Mouse (Mus musculus): ENCODE results near the gene Gm21992. TPM values are rescaled to one million over a fixed set of nuclear protein-coding genes. Genes with fewer than 3 reads are reported as not detected.
A peak's percentile ranks its signal among the peaks of the same experiment; 100 is the strongest.

Gm21992 gene
- polyA plus RNA-seq, 1 experiment from 2014 or later: 29.4 TPM

- Histone ChIP-seq H3K36me3 (ENCODE audit: control insufficient read depth, insufficient read depth, low read length) (no peaks in the 10 kb centered on the region), H3K4me3 (ENCODE audit: low read length) (no peak overlapping the region), H3K9ac (ENCODE audit: low read depth, low read length) (no peak overlapping the region), H3K27me3 (replicated peaks; ENCODE audit: control insufficient read depth, insufficient read depth, low read length) (no peaks in the 10 kb centered on the region), H3K4me1 (ENCODE audit: control insufficient read depth, insufficient read depth, low read length) (no peaks in the 10 kb centered on the region), H3K9me3 (ENCODE audit: control insufficient read depth, low read length) (no peaks in the 10 kb centered on the region), H3K27ac (ENCODE audit: low read length) (no peak overlapping the region), H3K4me2 (ENCODE audit: low read depth, low read length) (no peak overlapping the region)
- ATAC-seq: no peak
- WGBS: 85% methylated on average over 13 of the region's 13 CpGs
Observed at GRCm38 (mm10) chr19:4737866-4738265, 73.5 kb downstream of the Gm21992 start.

DNA sequence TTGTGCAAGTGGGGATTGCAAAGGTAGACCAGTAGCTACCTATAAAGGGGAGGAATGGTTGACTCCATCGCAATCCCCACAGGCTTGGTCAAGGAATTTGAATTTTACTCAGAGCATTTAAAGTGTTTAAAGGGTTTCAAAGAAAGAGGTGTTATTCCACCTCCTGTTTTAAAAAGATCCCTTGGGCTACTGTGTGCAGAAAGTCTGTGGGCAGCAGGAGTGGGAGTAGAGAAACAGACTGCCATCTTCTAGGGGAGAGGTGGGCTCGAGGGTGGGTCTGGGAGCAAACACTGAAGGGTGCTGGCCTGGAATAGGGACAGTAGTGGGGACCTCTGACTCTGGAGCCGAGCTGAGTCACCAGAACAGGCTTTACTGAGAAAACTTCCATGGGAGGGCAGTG, 78.4 kb downstream of the Gm21992 start:
- no peak for ATAC-seq
- 86% methylated on average over 3 of the region's 3 CpGs for WGBS

GRCm38 (mm10) chr19:4729186-4729585, 82.2 kb downstream of the Gm21992 start:
- Histone ChIP-seq H3K27me3 (replicated peaks; ENCODE audit: control insufficient read depth, insufficient read depth, low read length) (no peaks in the 10 kb centered on the region), H3K9ac (ENCODE audit: low read depth, low read length) (no peak overlapping the region), H3K4me2 (ENCODE audit: low read depth, low read length) (no peak overlapping the region), H3K9me3 (ENCODE audit: control insufficient read depth, low read length) (no peaks in the 10 kb centered on the region), H3K36me3 (ENCODE audit: control insufficient read depth, insufficient read depth, low read length) (no peaks in the 10 kb centered on the region), H3K27ac (ENCODE audit: low read length) (no peak overlapping the region), H3K4me1 (ENCODE audit: control insufficient read depth, insufficient read depth, low read length) (no peaks in the 10 kb centered on the region), H3K4me3 (ENCODE audit: low read length) (no peak overlapping the region)
- no peak for ATAC-seq
- 84% methylated on average over 9 of the region's 9 CpGs for WGBS

More for the DNA sequence above, 78.4 kb downstream of the Gm21992 start:
- Histone ChIP-seq H3K36me3 (ENCODE audit: control insufficient read depth, insufficient read depth, low read length) (no peaks in the 10 kb centered on the region), H3K4me1 (ENCODE audit: control insufficient read depth, insufficient read depth, low read length) (no peaks in the 10 kb centered on the region), H3K4me3 (ENCODE audit: low read length) (no peak overlapping the region), H3K4me2 (ENCODE audit: low read depth, low read length) (no peak overlapping the region), H3K27me3 (replicated peaks; ENCODE audit: control insufficient read depth, insufficient read depth, low read length) (no peaks in the 10 kb centered on the region), H3K27ac (ENCODE audit: low read length) (no peak overlapping the region), H3K9ac (ENCODE audit: low read depth, low read length) (no peak overlapping the region), H3K9me3 (ENCODE audit: control insufficient read depth, low read length) (no peaks in the 10 kb centered on the region)

DNA sequence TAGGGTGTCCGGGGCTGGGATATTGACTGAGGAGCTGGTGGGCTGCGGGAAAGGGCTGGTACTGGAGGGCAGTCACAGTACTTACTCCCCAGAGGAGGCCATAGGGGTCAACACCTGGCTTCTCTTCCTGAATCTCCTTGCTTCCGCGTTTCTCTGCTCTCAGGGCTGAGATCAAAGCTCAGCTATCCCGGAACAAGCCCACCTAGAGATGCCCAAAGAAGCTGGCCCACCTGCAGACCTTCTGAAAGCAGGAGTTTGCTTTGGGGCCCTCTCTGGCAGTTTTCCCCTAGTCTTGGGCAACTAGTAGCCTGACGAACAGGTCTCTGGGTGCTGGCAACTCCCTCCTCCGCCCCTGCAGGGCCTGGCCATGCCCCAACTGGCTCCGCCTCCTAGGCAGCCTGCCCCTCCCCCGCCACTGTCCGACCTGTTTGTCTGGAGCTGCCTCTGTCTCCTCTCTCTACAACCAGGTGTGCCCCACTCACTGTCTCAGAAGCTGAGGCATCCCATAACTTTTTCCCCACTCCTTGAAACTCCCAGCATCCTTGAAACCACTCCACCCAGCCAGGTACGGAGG, 90.7 kb downstream of the Gm21992 start:
- Histone ChIP-seq H3K4me3 (ENCODE audit: low read length) (peak overlapping the region; percentile 40), H3K27me3 (replicated peaks; ENCODE audit: control insufficient read depth, insufficient read depth, low read length) (no peaks in the 10 kb centered on the region), H3K36me3 (ENCODE audit: control insufficient read depth, insufficient read depth, low read length) (no peaks in the 10 kb centered on the region), H3K9ac (ENCODE audit: low read depth, low read length) (peak overlapping the region; percentile 58), H3K9me3 (ENCODE audit: control insufficient read depth, low read length) (no peaks in the 10 kb centered on the region), H3K4me1 (ENCODE audit: control insufficient read depth, insufficient read depth, low read length) (peaks cover 8% of the 10 kb centered on the region; the same call in 1 of the 2 replicates), H3K4me2 (ENCODE audit: low read depth, low read length) (peak overlapping the region; percentile 51), H3K27ac (ENCODE audit: low read length) (peak overlapping the region; percentile 41; the same call in 1 of the 2 replicates)
- peak; percentile 86 for ATAC-seq
- 17% methylated on average over 11 of the region's 11 CpGs for WGBS

GRCm38 (mm10) chr19:4720112-4720511, 91.3 kb downstream of the Gm21992 start:
- Histone ChIP-seq H3K9ac (ENCODE audit: low read depth, low read length) (peak overlapping the region; percentile 58; the same call in 1 of the 2 replicates), H3K4me3 (ENCODE audit: low read length) (peak overlapping the region; percentile 40), H3K27ac (ENCODE audit: low read length) (no peak overlapping the region), H3K4me1 (ENCODE audit: control insufficient read depth, insufficient read depth, low read length) (peaks cover 8% of the 10 kb centered on the region; the same call in 1 of the 2 replicates), H3K9me3 (ENCODE audit: control insufficient read depth, low read length) (no peaks in the 10 kb centered on the region), H3K27me3 (replicated peaks; ENCODE audit: control insufficient read depth, insufficient read depth, low read length) (no peaks in the 10 kb centered on the region), H3K36me3 (ENCODE audit: control insufficient read depth, insufficient read depth, low read length) (no peaks in the 10 kb centered on the region), H3K4me2 (ENCODE audit: low read depth, low read length) (peak overlapping the region; percentile 51)
- no peak for ATAC-seq
- 77% methylated on average over 15 of the region's 15 CpGs for WGBS

GRCm38 (mm10) chr19:4719351-4719764, 92.1 kb downstream of the Gm21992 start:
- no peak overlapping the region for H3K4me2 ChIP-seq (ENCODE audit: low read depth, low read length)
- H3K9ac ChIP-seq (ENCODE audit: low read depth, low read length): no peak overlapping the region
- 0 out of 2 replicates have a peak overlapping the region, but pooled peaks have one; percentile 21 for H3K27ac ChIP-seq (ENCODE audit: low read length)
- ATAC-seq: peak; percentile 79
- H3K27me3 ChIP-seq (replicated peaks; ENCODE audit: control insufficient read depth, insufficient read depth, low read length): peaks cover 3% of the 10 kb centered on the region; the same call in 1 of the 2 replicates
- peaks cover 8% of the 10 kb centered on the region; the same call in 1 of the 2 replicates for H3K4me1 ChIP-seq (ENCODE audit: control insufficient read depth, insufficient read depth, low read length)
- H3K36me3 ChIP-seq (ENCODE audit: control insufficient read depth, insufficient read depth, low read length): no peaks in the 10 kb centered on the region
- H3K4me3 ChIP-seq (ENCODE audit: low read length): no peak overlapping the region
- WGBS: 22% methylated on average over 5 of the region's 5 CpGs
- H3K9me3 ChIP-seq (ENCODE audit: control insufficient read depth, low read length): no peaks in the 10 kb centered on the region

DNA sequence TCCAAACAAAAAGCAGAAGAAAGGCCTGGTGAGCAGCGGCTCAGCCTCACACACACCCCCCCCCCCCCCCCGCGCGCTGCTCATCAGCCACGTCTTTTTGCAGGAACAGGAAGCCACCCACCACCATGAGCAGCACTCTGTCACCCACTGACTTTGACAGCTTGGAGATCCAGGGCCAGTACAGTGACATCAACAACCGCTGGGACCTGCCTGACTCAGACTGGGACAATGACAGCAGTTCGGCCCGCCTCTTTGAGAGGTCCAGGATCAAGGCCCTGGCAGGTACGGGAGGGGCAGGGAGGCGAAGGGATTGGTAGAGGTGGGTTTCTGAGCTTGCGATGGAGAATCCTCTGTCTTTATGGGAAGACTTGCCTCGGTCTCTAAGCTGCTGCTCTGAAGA, 92.7 kb downstream of the Gm21992 start:
- Histone ChIP-seq H3K4me3 (ENCODE audit: low read length) (no peak overlapping the region), H3K9me3 (ENCODE audit: control insufficient read depth, low read length) (no peaks in the 10 kb centered on the region), H3K4me2 (ENCODE audit: low read depth, low read length) (no peak overlapping the region; the same call in 1 of the 2 replicates), H3K9ac (ENCODE audit: low read depth, low read length) (no peak overlapping the region), H3K27me3 (replicated peaks; ENCODE audit: control insufficient read depth, insufficient read depth, low read length) (peaks cover 8% of the 10 kb centered on the region), H3K27ac (ENCODE audit: low read length) (no peak overlapping the region), H3K4me1 (ENCODE audit: control insufficient read depth, insufficient read depth, low read length) (peaks cover 8% of the 10 kb centered on the region; the same call in 1 of the 2 replicates), H3K36me3 (ENCODE audit: control insufficient read depth, insufficient read depth, low read length) (no peaks in the 10 kb centered on the region)
- WGBS: 26% methylated on average over 12 of the region's 12 CpGs
- ATAC-seq: no peak

GRCm38 (mm10) chr19:4717281-4717680, 94.1 kb downstream of the Gm21992 start:
- no peak overlapping the region for H3K9ac ChIP-seq (ENCODE audit: low read depth, low read length)
- peaks cover 18% of the 10 kb centered on the region for H3K27me3 ChIP-seq (replicated peaks; ENCODE audit: control insufficient read depth, insufficient read depth, low read length)
- WGBS: 92% methylated on average over 2 of the region's 2 CpGs
- no peaks in the 10 kb centered on the region for H3K36me3 ChIP-seq (ENCODE audit: control insufficient read depth, insufficient read depth, low read length)
- H3K27ac ChIP-seq (ENCODE audit: low read length): no peak overlapping the region
- H3K4me2 ChIP-seq (ENCODE audit: low read depth, low read length): no peak overlapping the region
- no peak overlapping the region for H3K4me3 ChIP-seq (ENCODE audit: low read length)
- ATAC-seq: no peak
- H3K9me3 ChIP-seq (ENCODE audit: control insufficient read depth, low read length): no peaks in the 10 kb centered on the region
- peaks cover 8% of the 10 kb centered on the region; the same call in 1 of the 2 replicates for H3K4me1 ChIP-seq (ENCODE audit: control insufficient read depth, insufficient read depth, low read length)

- H3K4me1 ChIP-seq (ENCODE audit: control insufficient read depth, insufficient read depth, low read length): peaks cover 11% of the 10 kb centered on the region; the same call in 1 of the 2 replicates
- no peak overlapping the region for H3K4me2 ChIP-seq (ENCODE audit: low read depth, low read length)
- no peak overlapping the region for H3K27ac ChIP-seq (ENCODE audit: low read length)
- H3K36me3 ChIP-seq (ENCODE audit: control insufficient read depth, insufficient read depth, low read length): no peaks in the 10 kb centered on the region
- no peak overlapping the region for H3K4me3 ChIP-seq (ENCODE audit: low read length)
- H3K9ac ChIP-seq (ENCODE audit: low read depth, low read length): no peak overlapping the region
- no peak for ATAC-seq
- H3K9me3 ChIP-seq (ENCODE audit: control insufficient read depth, low read length): no peaks in the 10 kb centered on the region
- 94% methylated on average over 14 of the region's 14 CpGs for WGBS
- peaks cover 24% of the 10 kb centered on the region for H3K27me3 ChIP-seq (replicated peaks; ENCODE audit: control insufficient read depth, insufficient read depth, low read length)
Observed at GRCm38 (mm10) chr19:4716756-4717155, 94.7 kb downstream of the Gm21992 start.
